Mouse (Mus musculus) liver, embryonic 13.5 days (tissue): Measurements from ENCODE around the gene Nid1. TPM values are rescaled to one million over a fixed set of nuclear protein-coding genes. Genes with fewer than 3 reads are reported as not detected.

ENCODE experiments used
- ATAC-seq: fragments of 200-750 bp; cut with Nextera tagmentation; 2 replicates; pipeline ENCODE4 v1.8.0; 2017; ENCODE audit warnings: low read depth, mild to moderate bottlenecking, moderate number of reproducible peaks, moderate library complexity
- DNase-seq: peaks from one replicate; pipeline ENCODE4 v3.0.0; 2022
- H3K27ac ChIP-seq: fragments of 300-500 bp; sonication (generic); 2 replicates; pipeline ENCODE4 v1.5.1; 2015; ENCODE audit warnings: moderate library complexity, mild to moderate bottlenecking, inconsistent platforms
- H3K27me3 ChIP-seq: fragments of 300-500 bp; sonication (generic); 2 replicates; pipeline ENCODE4 v1.6.1; 2015; ENCODE audit warnings: mild to moderate bottlenecking, inconsistent platforms
- H3K36me3 ChIP-seq: fragments of 300-500 bp; sonication (generic); 2 replicates; pipeline ENCODE4 v1.6.1; 2015; ENCODE audit warnings: mild to moderate bottlenecking, inconsistent platforms
- H3K4me1 ChIP-seq: fragments of 300-500 bp; sonication (generic); replicated peaks from 2 replicates; pipeline ENCODE4 v1.6.1; 2015; ENCODE audit warnings: inconsistent platforms
- H3K4me2 ChIP-seq: fragments of 300-500 bp; sonication (generic); 2 replicates; pipeline ENCODE4 v1.6.1; 2015; ENCODE audit warnings: inconsistent platforms, mild to moderate bottlenecking, moderate library complexity
- H3K4me3 ChIP-seq: fragments of 300-500 bp; sonication (generic); replicated peaks from 2 replicates; pipeline ENCODE4 v1.5.1; 2015; ENCODE audit warnings: mild to moderate bottlenecking, inconsistent platforms
- H3K9ac ChIP-seq: fragments of 300-500 bp; sonication (generic); 2 replicates; pipeline ENCODE4 v1.6.1; 2015; ENCODE audit warnings: mild to moderate bottlenecking, inconsistent platforms
- H3K9me3 ChIP-seq: fragments of 300-500 bp; sonication (generic); replicated peaks from 2 replicates; pipeline ENCODE4 v1.6.1; 2016; ENCODE audit warnings: inconsistent platforms
- WGBS: fragments of 180-500 bp; shearing (Covaris S2); methylation state at CpG from one replicate; pipeline ENCODE4 v1.1.7; 2015; ENCODE audit not compliant: insufficient replicate concordance; 5-methylcytosine and 5-hydroxymethylcytosine counted together
- polyA plus RNA-seq: library from polyadenylated mRNA; unstranded; fragments of >200 nt; fragmentation: Nextera tagmentation; extraction: Ambion mirVana; gene quantifications from 2 replicates; pipeline ENCODE4 v1.2.1, GENCODE M21; 2015

The Nid1 gene
- polyA plus RNA-seq, 1 experiment from 2014 or later: 13.4 TPM

- H3K4me3 ChIP-seq: no peak overlapping the region
- no peak overlapping the region for H3K27ac ChIP-seq
- H3K4me2 ChIP-seq: no peak overlapping the region
- H3K36me3 ChIP-seq: peaks cover 7% of the 10 kb centered on the region; the same call in 1 of the 2 replicates
- H3K9ac ChIP-seq: no peak overlapping the region
- WGBS: 65% methylated on average over 2 of the region's 2 CpGs
- no peaks in the 10 kb centered on the region for H3K4me1 ChIP-seq
- no peaks in the 10 kb centered on the region for H3K9me3 ChIP-seq
- no peak for DNase-seq
- ATAC-seq: no peak
- H3K27me3 ChIP-seq: no peaks in the 10 kb centered on the region
Measured at GRCm38 (mm10) chr13:13477046-13477445, 39.7 kb downstream of the Nid1 start.

- ATAC-seq: no peak
- Histone ChIP-seq H3K36me3 (peaks cover 7% of the 10 kb centered on the region; the same call in 1 of the 2 replicates), H3K4me3 (no peak overlapping the region), H3K9ac (no peak overlapping the region), H3K4me1 (no peaks in the 10 kb centered on the region), H3K27me3 (no peaks in the 10 kb centered on the region), H3K9me3 (no peaks in the 10 kb centered on the region), H3K27ac (no peak overlapping the region), H3K4me2 (no peak overlapping the region)
- WGBS: 27% methylated on average over 2 of the region's 2 CpGs
- no peak for DNase-seq
Measured at GRCm38 (mm10) chr13:13479986-13480385, 42.6 kb downstream of the Nid1 start.

GRCm38 (mm10) chr13:13481033-13481432, 43.7 kb downstream of the Nid1 start:
- H3K9me3 ChIP-seq: no peaks in the 10 kb centered on the region
- no peak overlapping the region for H3K4me2 ChIP-seq
- H3K9ac ChIP-seq: no peak overlapping the region
- ATAC-seq: no peak
- WGBS: 68% methylated on average over 5 of the region's 5 CpGs
- DNase-seq: no peak
- no peak overlapping the region for H3K27ac ChIP-seq
- no peaks in the 10 kb centered on the region for H3K27me3 ChIP-seq
- H3K4me3 ChIP-seq: no peak overlapping the region
- H3K4me1 ChIP-seq: no peaks in the 10 kb centered on the region
- H3K36me3 ChIP-seq: peaks cover 7% of the 10 kb centered on the region; the same call in 1 of the 2 replicates

DNA sequence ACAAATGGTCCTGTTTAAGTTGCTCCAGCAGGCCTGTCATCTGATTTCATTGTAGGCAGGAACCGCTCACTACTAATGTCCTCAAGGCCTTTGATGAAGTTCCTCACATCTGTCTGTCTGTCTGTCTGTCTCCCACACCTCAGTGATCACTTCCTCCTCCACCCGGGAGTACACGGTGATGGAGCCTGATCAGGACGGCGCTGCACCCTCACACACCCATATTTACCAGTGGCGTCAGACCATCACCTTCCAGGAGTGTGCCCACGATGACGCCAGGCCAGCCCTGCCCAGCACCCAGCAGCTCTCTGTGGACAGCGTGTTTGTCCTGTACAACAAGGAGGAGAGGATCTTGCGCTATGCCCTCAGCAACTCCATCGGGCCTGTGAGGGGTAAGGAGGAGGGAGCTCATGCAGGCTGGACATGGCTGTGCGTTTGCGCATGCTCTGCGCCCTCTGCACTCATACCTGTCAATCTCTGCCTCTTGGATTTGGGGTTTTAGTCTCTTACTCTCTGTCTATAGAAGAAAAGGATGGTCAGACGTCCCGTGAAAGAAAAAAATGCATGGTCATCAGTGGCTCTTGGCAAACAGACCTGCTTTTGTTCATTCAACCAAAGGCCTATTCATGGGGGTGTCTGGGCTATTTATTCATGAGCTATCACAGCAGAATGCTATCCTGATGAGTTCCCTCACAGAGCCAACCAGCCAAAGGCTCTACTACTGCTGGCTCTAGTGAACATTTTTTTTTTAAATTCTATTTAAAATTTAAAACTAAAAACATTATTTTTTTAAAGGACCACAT, 44.7 kb downstream of the Nid1 start:
- DNase-seq (no peak), ATAC-seq (no peak)
- WGBS: 75% methylated on average over 16 of the region's 16 CpGs
- no peaks in the 10 kb centered on the region for H3K4me1 ChIP-seq
- no peak overlapping the region for H3K4me3 ChIP-seq
- H3K4me2 ChIP-seq: no peak overlapping the region
- no peak overlapping the region for H3K9ac ChIP-seq
- H3K9me3 ChIP-seq: no peaks in the 10 kb centered on the region
- H3K27me3 ChIP-seq: no peaks in the 10 kb centered on the region
- H3K36me3 ChIP-seq: peaks cover 7% of the 10 kb centered on the region; the same call in 1 of the 2 replicates
- no peak overlapping the region for H3K27ac ChIP-seq

GRCm38 (mm10) chr13:13484351-13484751, 47.0 kb downstream of the Nid1 start:
- Histone ChIP-seq H3K4me2 (no peak overlapping the region), H3K4me1 (no peaks in the 10 kb centered on the region), H3K36me3 (peaks cover 5% of the 10 kb centered on the region; the same call in 1 of the 2 replicates), H3K9ac (no peak overlapping the region), H3K4me3 (no peak overlapping the region), H3K9me3 (no peaks in the 10 kb centered on the region), H3K27ac (no peak overlapping the region), H3K27me3 (no peaks in the 10 kb centered on the region)
- ATAC-seq (no peak), DNase-seq (no peak)
- WGBS: 47% methylated on average over 7 of the region's 7 CpGs

DNA sequence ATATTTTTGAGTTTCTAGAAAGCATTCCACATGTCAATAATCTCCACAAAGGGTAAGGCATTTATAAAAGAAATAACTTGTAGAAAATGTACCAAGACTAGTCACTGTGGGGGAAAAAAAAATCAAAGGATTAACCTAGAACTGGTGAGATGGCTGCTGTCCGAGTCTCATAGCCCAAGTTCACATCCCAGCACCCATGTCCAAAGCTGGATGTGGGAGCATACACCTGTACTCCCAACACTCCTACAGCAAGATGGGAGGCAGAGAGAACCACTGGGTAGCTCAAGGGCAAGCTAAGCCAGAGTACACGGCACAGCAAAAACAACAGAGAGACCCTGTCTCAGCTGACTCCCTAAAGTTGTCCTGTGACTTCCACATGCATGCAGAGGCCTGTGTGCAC, 47.5 kb downstream of the Nid1 start:
- DNase-seq (no peak), ATAC-seq (no peak)
- no peak overlapping the region for H3K4me3 ChIP-seq
- no peaks in the 10 kb centered on the region for H3K27me3 ChIP-seq
- no peak overlapping the region for H3K4me2 ChIP-seq
- no peak overlapping the region for H3K27ac ChIP-seq
- peaks cover 5% of the 10 kb centered on the region; the same call in 1 of the 2 replicates for H3K36me3 ChIP-seq
- 57% methylated on average over 2 of the region's 2 CpGs for WGBS
- H3K4me1 ChIP-seq: no peaks in the 10 kb centered on the region
- no peak overlapping the region for H3K9ac ChIP-seq
- H3K9me3 ChIP-seq: no peaks in the 10 kb centered on the region

GRCm38 (mm10) chr13:13485682-13486081, 48.3 kb downstream of the Nid1 start:
- WGBS: 74% methylated on average over 4 of the region's 4 CpGs
- no peak overlapping the region for H3K4me3 ChIP-seq
- H3K27ac ChIP-seq: no peak overlapping the region
- H3K36me3 ChIP-seq: peaks cover 5% of the 10 kb centered on the region; the same call in 1 of the 2 replicates
- H3K4me1 ChIP-seq: no peaks in the 10 kb centered on the region
- no peak overlapping the region for H3K4me2 ChIP-seq
- no peak overlapping the region for H3K9ac ChIP-seq
- DNase-seq: no peak
- H3K9me3 ChIP-seq: no peaks in the 10 kb centered on the region
- ATAC-seq: no peak
- no peaks in the 10 kb centered on the region for H3K27me3 ChIP-seq

- Histone ChIP-seq H3K4me3 (no peak overlapping the region), H3K4me2 (no peak overlapping the region), H3K9ac (no peak overlapping the region), H3K36me3 (peaks cover 5% of the 10 kb centered on the region; the same call in 1 of the 2 replicates), H3K27ac (no peak overlapping the region), H3K9me3 (no peaks in the 10 kb centered on the region), H3K4me1 (no peaks in the 10 kb centered on the region), H3K27me3 (no peaks in the 10 kb centered on the region)
- 44% methylated on average over 1 of the region's 1 CpGs for WGBS
- no peak for ATAC-seq
- no peak for DNase-seq
Measured at GRCm38 (mm10) chr13:13487851-13488250, 50.5 kb downstream of the Nid1 start.

DNA sequence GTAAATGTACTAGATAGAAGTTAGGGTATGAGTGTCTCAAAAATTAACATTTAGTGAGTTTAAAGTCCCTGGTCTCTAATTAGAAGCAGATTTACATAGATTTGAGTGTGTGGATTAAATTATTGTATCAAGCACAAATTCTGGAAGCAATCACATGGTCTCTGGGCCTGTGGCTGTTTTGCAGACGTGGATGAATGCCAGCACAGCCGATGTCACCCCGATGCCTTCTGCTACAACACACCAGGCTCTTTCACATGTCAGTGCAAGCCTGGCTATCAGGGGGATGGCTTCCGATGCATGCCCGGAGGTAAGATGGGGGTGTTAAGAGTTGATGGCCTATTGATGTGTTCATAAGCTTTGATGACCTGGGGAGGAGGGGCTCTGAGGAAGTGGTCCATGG, 52.5 kb downstream of the Nid1 start:
- Histone ChIP-seq H3K27ac (no peak overlapping the region), H3K27me3 (no peaks in the 10 kb centered on the region), H3K9ac (no peak overlapping the region), H3K4me3 (no peak overlapping the region), H3K4me2 (no peak overlapping the region), H3K4me1 (no peaks in the 10 kb centered on the region), H3K36me3 (peaks cover 5% of the 10 kb centered on the region; the same call in 1 of the 2 replicates), H3K9me3 (no peaks in the 10 kb centered on the region)
- no peak for ATAC-seq
- no peak for DNase-seq
- 80% methylated on average over 5 of the region's 5 CpGs for WGBS

DNA sequence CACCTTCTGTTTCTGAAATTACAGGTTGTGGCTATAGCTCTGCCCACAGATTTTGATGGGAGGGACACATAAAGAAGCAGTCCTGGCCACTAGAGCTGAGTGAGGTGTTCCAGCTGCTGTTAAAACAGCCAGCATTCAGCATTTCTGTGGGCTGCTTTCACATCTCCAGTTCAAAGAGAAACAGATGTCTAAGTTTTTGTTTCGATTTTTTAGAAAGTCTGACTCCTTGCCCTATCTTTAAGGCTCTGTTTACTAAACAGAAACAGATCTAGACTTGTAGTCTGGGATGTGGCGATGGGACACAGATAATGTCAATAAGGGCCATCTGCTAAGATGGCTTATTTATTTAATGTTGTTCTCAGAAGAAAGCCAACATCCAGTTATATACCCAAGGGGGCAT, 54.8 kb downstream of the Nid1 start:
- H3K4me3 ChIP-seq: no peak overlapping the region
- H3K27me3 ChIP-seq: no peaks in the 10 kb centered on the region
- H3K9ac ChIP-seq: no peak overlapping the region
- WGBS: 60% methylated on average over 2 of the region's 2 CpGs
- ATAC-seq: no peak
- H3K36me3 ChIP-seq: peaks cover 5% of the 10 kb centered on the region; the same call in 1 of the 2 replicates
- H3K27ac ChIP-seq: no peak overlapping the region
- no peak for DNase-seq
- H3K4me2 ChIP-seq: no peak overlapping the region
- no peaks in the 10 kb centered on the region for H3K4me1 ChIP-seq
- no peaks in the 10 kb centered on the region for H3K9me3 ChIP-seq

DNA sequence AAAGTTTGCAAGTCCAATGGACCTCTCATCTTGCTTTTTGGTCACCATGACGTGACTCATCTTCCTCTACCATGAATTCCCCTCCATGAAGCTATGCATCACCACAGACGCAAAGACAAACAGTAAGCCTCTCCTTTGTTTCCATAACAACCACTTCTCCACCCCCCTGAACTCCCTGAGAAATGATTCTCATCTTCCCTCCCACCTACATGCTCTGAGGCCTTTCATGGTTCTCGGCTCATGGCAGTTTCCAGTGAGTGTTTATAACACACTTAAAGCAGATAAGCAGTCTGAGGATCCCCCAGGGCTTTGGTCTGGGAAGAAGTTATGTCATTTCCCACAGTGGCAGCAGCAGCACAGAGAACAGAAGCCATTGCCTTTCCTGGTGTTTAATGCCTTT, 56.2 kb downstream of the Nid1 start:
- H3K9me3 ChIP-seq: no peaks in the 10 kb centered on the region
- H3K9ac ChIP-seq: no peak overlapping the region
- no peak for ATAC-seq
- 55% methylated on average over 3 of the region's 3 CpGs for whole genome bisulfite sequencing
- H3K4me3 ChIP-seq: no peak overlapping the region
- no peaks in the 10 kb centered on the region for H3K27me3 ChIP-seq
- no peak for DNase-seq
- no peak overlapping the region for H3K4me2 ChIP-seq
- H3K36me3 ChIP-seq: peaks cover 5% of the 10 kb centered on the region; the same call in 1 of the 2 replicates
- no peak overlapping the region for H3K27ac ChIP-seq
- H3K4me1 ChIP-seq: no peaks in the 10 kb centered on the region

GRCm38 (mm10) chr13:13498022-13498421, 60.7 kb downstream of the Nid1 start:
- 56% methylated on average over 2 of the region's 2 CpGs for WGBS

More at GRCm38 (mm10) chr13:13498022-13498421, 60.7 kb downstream of the Nid1 start:
- H3K27ac ChIP-seq: no peak overlapping the region
- DNase-seq (no peak), ATAC-seq (no peak)
- no peak overlapping the region for H3K4me2 ChIP-seq
- H3K27me3 ChIP-seq: no peaks in the 10 kb centered on the region
- H3K4me3 ChIP-seq: no peak overlapping the region
- no peak overlapping the region for H3K9ac ChIP-seq
- no peaks in the 10 kb centered on the region for H3K4me1 ChIP-seq
- H3K36me3 ChIP-seq: 0 out of 2 replicates have a peak, but pooled peaks cover 3% of the 10 kb centered on the region
- H3K9me3 ChIP-seq: no peaks in the 10 kb centered on the region
